Mouse (Mus musculus): ENCODE measurements around the gene Ndc1.

DNA sequence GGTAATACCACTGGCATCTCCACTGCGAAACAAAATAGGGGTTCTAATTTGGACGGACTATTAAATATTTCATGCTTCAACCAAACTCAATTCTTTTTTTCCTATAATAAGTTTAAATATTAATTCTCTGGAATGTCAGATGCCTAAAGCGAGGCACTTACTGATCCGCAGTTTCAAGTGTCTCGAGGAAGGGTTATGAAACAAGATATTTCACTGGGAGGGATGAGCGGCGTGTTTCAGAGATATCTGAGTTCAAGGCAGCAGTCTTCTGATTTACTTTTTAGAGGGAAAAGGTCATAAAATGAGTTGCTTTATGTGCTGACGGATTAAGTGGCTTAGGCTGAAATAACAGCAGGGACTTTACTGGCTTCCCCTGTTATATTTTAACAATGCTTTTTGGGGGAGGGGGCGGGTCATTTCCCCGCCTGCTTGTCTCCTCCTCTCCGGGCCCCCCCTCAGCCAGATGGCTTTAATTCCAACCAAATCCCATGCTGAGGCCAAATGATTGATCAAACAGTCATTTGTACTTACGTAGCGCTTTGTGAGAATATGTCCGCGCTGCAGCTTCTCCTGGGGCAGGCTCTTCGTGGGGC is 75.4 kb downstream of the Ndc1 start:
- no peak for TF ChIP-seq CTCF (IDR thresholded peaks at IDR 0.05; ENCODE audit: low read depth, low read length)
- TF ChIP-seq EP300 (IDR thresholded peaks at IDR 0.05; ENCODE audit: insufficient read depth, low read depth, low read length): no peak

Measured in ES-Bruce4 (cell line).